Comparison of ENCODE assay signal across 19 mouse cellular contexts in genomic region chr12:110200887-110201286, GRCm38 (mm10).
DNase-seq lines count a peak whose midpoint lies in the region; ATAC-seq lines count a peak whose summit lies in the region.
"Had no signal": no experiment of that assay in that cellular context is flagged by ENCODE, and none has a peak within 500 bp of the region (broad histone marks: within the 10 kb centered on the region; RNA-seq: fewer than 3 reads in every experiment).

No protein-coding gene starts in this region.

- DNase-seq in heart, adult 11 months: peak; percentile 85
- DNase-seq in heart, postnatal 10 days: no peak
- peak; percentile 67 for DNase-seq in 3T3-L1 (ENCODE audit: low read depth, low spot score)
- DNase-seq in adrenal gland, adult 8-10 months: peak; percentile 74
- DNase-seq in adrenal gland, postnatal 36 days: peak; percentile 66 to 78
- no peak for DNase-seq in cerebellum, postnatal 25 days
- DNase-seq: cerebellum, adult 11 months; cerebellum, adult 9-10 months; cerebellum, postnatal 36 days; gastrocnemius, postnatal 36 days; heart, adult 18-20 months; heart, postnatal 14 days had no signal

- WGBS in forebrain, embryonic 12.5 days: 93% methylated on average over 4 of the region's 4 CpGs

- no peak overlapping the region for H3K27ac ChIP-seq in forebrain, embryonic 12.5 days
- H3K27ac ChIP-seq: forebrain, embryonic 10.5 days; forebrain, embryonic 15.5 days; heart, embryonic 10.5 days; hindbrain, embryonic 14.5 days; intestine, embryonic 15.5 days had no signal

- H3K4me3 ChIP-seq in forebrain, embryonic 12.5 days (replicated peaks): no peak overlapping the region
- H3K4me3 ChIP-seq: forebrain, embryonic 10.5 days; forebrain, embryonic 15.5 days; heart, embryonic 10.5 days; intestine, embryonic 15.5 days had no signal

- ATAC-seq in forebrain, embryonic 12.5 days (ENCODE audit: low FRiP score): no peak
- no peak for ATAC-seq in erythroid progenitor cell, adult 5-6 weeks (replicated peaks; ENCODE audit: low FRiP score, poor library complexity, severe bottlenecking)
- ATAC-seq: forebrain, embryonic 15.5 days; intestine, embryonic 15.5 days had no signal

- no peak overlapping the region for H3K9ac ChIP-seq in forebrain, embryonic 12.5 days
- H3K9ac ChIP-seq: forebrain, embryonic 15.5 days; hindbrain, embryonic 14.5 days; intestine, embryonic 15.5 days had no signal

- H3K27me3 ChIP-seq in forebrain, embryonic 12.5 days: no peaks in the 10 kb centered on the region
- H3K27me3 ChIP-seq: forebrain, embryonic 15.5 days; intestine, embryonic 15.5 days had no signal

- intact Hi-C loops in heart, postnatal 10 days (cut with DNase I): no loop called here

- H3K9me3 ChIP-seq in forebrain, embryonic 12.5 days: no peaks in the 10 kb centered on the region
- H3K9me3 ChIP-seq: forebrain, embryonic 10.5 days; forebrain, embryonic 15.5 days; heart, embryonic 10.5 days; intestine, embryonic 15.5 days had no signal

- no peaks in the 10 kb centered on the region for H3K4me1 ChIP-seq in forebrain, embryonic 12.5 days
- H3K4me1 ChIP-seq: forebrain, embryonic 10.5 days; forebrain, embryonic 15.5 days; heart, embryonic 10.5 days had no signal

- H3K36me3 ChIP-seq in forebrain, embryonic 12.5 days (replicated peaks): no peaks in the 10 kb centered on the region
- H3K36me3 ChIP-seq: forebrain, embryonic 10.5 days; forebrain, embryonic 15.5 days; heart, embryonic 10.5 days; intestine, embryonic 15.5 days had no signal

- H3K4me2 ChIP-seq in forebrain, embryonic 12.5 days: no peak overlapping the region
- H3K4me2 ChIP-seq: forebrain, embryonic 15.5 days; hindbrain, embryonic 14.5 days; intestine, embryonic 15.5 days had no signal

Comparison
In these comparisons a context has a peak if more than half of its experiments do, and no peak if none do; other contexts are left out.
1. DNase-seq: peak in heart, adult 11 months (single experiment), 3T3-L1 (single experiment), adrenal gland, adult 8-10 months (single experiment) and adrenal gland, postnatal 36 days (2 of 2); none in heart, postnatal 10 days (0 of 2) and cerebellum, postnatal 25 days (0 of 2).